Mouse (Mus musculus) urinary bladder, adult 18-20 months (tissue): ENCODE data around the gene Herc4.
"Not testable (repeated sequence)": the region's sequence is repeated elsewhere in the genome, so short reads cannot be mapped to it uniquely, and the experiment has no call there.

Experiments used
- DNase-seq, 2 experiments: peaks; one replicate each; pipeline ENCODE4 v3.0.0; 2022; ENCODE audit warnings: low spot score in 2 of 2, mixed read lengths in 2 of 2

Herc4 gene

GRCm38 (mm10) chr10:63351099-63351498 is 107.5 kb downstream of the Herc4 start:
- not testable (repeated sequence) for DNase-seq

GRCm38 (mm10) chr10:63352111-63352510 is 108.5 kb downstream of the Herc4 start:
- no peak for DNase-seq

DNA sequence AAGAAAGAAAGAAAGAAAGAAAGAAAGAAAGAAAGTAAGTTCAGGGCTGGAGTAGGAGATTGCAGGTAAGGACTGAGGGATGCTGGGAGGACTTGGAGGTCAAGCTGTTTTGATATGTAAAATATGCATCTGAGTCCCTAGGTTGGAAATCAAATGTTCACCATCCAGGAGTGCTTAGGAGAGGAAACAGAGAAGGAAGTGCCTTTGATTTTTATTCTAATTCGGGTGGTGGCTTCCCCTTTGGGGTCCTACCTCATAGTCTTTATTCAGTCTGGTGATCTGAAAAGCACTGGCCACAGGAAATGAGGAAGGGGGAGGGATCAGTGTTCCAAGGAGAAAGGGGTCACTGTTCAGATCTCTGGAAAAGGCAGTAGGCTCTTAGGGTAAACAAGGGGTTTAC is 116.9 kb downstream of the Herc4 start:
- DNase-seq: no peak

DNA sequence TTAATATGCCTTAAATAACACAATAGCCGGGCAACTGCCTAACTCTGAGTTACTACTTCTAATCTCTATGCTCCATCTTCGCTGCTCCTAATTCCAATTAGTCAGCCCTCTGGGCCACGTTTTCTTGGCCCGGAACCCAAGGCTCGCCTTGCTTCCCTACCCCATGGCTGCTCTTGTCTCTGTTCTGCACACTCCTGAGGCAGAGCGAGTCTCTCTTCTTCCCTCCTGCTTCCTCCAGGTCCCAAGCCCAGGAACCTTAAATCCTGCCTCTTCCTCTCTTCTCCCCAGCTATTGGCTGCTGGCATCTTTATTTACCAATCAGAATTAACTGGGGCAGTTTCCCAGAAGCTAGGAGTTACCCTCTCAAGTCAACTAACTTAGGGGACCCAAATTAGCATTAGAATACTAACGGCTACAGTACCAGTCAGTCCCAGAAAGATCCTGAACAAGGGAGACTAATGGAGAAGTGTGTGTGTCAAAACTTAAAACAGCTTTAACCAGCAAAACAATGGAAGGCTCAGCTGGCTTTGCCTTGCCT is 122.4 kb downstream of the Herc4 start:
- no peak for DNase-seq

DNA sequence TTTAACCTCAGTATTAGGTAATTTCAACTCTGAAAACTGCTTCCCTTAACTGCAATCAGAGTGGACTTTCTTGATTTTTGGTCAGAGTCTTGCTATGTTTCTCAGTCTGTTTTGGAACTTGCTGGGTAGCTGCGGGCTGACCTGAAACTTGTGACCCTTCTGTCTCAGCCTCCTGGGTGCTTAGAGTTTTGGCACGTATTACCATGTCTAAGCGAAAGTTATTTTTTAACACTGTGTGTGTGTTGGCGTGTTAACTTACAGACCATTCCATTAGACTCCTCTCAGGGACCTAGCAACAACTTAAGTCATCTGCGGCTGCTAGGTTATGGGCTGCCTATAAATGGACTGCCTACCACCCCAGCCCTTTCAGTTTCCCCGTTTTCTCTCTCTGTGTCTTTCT is 123.8 kb downstream of the Herc4 start:
- no peak for DNase-seq
